Mouse (Mus musculus): ENCODE measurements at regions not wholly inside any gene's neighbourhood (a gene's known extent, or its start where the extent isn't known, plus 50 kb on each side); places are given as distances from the start of the nearest gene placed in this dataset.

- no peak for DNase-seq (ENCODE audit: low read depth, low spot score)
These were observed 634.6 kb downstream of the Epha4 start for GRCm38 (mm10) chr1:76880111-76880782.

GRCm38 (mm10) chr1:76880783-76881145 is 634.1 kb downstream of the Epha4 start:
- DNase-seq (ENCODE audit: low read depth, low spot score) = no peak

- DNase-seq (ENCODE audit: low read depth, low spot score) = no peak
These were observed 618.6 kb downstream of the Epha4 start for GRCm38 (mm10) chr1:76896152-76896864.

DNA sequence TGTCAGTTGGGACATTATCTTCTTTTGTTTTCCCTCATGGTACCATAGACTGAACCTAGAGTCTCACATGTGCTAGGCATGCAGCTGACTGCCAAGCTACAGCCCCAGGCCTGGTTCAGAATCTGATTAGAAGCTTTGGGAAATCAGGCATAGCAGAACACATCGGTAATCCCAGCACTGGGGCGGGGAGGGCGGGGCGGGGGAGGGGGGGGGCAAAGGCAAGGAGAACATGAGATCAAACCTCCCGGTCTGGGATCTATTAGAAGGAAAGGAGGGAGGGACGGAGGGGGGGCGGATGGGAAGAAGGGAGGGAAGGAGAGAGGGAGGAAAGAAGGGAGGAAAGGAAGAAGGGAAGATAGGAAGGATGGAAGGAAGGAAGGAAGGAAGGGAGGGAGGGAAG is 617.5 kb downstream of the Epha4 start:
- no peak for DNase-seq (ENCODE audit: low read depth, low spot score)

DNA sequence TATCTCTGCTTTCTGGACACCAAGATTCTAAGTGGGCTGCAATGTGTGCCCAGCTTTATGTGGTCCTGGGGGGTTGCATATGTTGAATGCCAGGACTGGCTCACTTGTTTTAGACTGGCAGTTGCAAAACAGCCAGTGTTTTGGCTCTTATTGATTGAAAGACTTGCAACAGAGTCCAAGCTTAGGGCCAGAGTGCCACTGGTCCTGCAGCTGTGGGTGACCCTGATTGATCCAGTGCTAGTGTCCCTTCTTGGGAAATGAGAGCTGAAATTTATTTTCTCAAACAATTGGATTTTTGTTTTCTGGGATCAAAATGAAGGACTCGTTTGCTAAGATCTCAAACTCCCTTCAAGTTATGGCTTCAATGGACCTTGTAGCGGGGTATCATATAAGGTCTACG is 603.4 kb downstream of the Epha4 start:
- DNase-seq (ENCODE audit: low read depth, low spot score) = no peak

DNA sequence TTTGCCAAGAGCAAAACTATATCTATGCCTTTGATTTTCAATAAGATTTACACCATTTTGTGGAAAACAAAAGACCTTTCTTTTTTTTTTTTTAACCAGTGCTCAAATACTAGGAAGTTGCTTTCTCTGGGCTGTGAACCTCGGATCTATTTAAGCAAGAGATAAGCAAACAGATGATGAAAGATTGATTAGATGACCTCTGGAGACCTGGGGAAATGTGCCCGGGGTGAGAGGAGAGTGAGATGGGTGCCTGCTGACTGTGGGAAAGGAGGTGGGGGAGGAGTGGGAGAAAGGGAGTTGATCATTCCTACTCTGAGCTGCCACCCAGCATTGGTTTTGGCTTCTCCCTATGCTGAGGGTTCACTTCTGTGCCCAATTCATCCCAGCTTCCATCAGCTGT is 595.3 kb downstream of the Epha4 start:
- DNase-seq (ENCODE audit: low read depth, low spot score) = no peak

- no peak for DNase-seq (ENCODE audit: low read depth, low spot score)
These were observed 594.3 kb downstream of the Epha4 start for GRCm38 (mm10) chr1:76920634-76921033.

GRCm38 (mm10) chr1:76927041-76927440 is 587.8 kb downstream of the Epha4 start:
- no peak for DNase-seq (ENCODE audit: low read depth, low spot score)

DNA sequence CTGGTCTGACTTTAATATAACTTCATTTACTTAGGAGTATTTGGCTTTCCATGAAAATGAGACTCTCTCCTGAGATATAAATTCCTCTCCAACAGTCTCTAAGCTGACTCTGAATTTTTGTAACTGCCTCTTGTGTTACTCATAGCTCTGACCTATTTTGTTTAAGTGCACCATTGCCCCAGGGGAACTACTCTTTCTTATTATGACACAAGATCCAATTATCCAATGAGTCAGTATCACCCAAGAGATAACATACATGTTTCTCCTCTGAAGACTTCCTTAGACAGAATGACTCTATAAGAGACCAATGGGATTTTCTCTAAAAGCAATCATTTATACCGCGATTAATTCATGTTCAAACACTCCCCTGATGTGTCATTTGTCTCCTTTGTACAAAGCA is 586.9 kb downstream of the Epha4 start:
- no peak for DNase-seq (ENCODE audit: low read depth, low spot score)

DNA sequence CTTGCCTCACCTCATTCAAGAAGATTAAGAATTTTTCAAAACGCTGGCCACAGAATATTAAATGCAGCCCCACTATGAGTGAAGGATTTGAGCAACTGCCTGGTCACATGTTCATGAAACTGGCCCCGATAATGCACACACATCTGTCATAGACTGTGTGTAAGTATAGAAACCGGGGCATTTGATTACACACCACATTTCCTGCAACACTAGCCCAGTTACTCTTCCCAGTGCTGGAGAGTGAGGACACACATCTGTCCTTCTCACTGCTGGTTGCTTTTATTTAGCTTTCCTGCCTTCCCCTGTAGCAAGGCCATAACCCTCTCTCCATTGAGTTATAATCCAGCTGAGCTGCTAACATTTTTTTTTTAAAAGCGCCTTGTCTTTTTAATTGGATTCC is 581.4 kb downstream of the Epha4 start:
- no peak for DNase-seq (ENCODE audit: low read depth, low spot score)

DNA sequence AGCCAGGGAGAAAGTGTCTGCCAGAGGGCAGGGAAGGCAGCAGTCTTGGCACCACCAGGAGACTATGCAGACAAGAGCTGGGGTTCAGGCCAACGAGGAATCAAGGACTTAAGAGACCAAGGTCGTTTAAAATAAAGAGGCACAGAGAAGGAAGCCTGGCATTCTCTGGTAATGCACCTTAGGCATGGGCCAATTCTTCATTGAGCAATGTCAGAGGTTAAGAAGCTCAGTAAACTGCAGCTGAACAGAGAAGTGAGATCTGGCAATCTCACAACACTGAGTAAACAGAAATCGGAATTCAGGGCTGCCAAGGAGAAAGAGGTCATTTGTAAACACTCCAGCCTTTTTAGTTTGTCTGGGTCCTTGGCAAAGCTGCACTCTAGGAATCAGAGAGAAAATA is 572.2 kb downstream of the Epha4 start:
- DNase-seq (ENCODE audit: low read depth, low spot score) = no peak

DNA sequence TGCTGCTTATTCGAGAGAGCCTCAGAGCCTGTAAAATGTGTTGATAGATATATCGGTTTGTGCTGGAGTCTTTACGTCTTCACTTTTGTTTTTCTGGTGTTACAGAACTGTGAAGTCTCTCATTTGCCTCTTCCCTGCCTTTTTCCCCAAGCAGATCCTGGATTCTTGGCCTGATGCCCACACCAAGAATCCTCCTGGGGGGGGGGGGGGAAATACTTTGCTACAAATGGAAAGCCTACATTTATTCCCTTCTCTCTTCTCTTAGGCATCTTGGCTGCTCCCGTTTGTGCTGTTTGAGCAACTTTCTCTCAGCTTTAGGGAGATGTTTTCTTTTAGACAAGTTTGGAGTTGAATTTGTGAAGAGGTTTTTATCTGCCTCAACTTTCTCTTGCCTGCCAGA is 570.8 kb downstream of the Epha4 start:
- DNase-seq (ENCODE audit: low read depth, low spot score) = no peak

GRCm38 (mm10) chr1:76955031-76955430 is 559.9 kb downstream of the Epha4 start:
- no peak for DNase-seq (ENCODE audit: low read depth, low spot score)

DNA sequence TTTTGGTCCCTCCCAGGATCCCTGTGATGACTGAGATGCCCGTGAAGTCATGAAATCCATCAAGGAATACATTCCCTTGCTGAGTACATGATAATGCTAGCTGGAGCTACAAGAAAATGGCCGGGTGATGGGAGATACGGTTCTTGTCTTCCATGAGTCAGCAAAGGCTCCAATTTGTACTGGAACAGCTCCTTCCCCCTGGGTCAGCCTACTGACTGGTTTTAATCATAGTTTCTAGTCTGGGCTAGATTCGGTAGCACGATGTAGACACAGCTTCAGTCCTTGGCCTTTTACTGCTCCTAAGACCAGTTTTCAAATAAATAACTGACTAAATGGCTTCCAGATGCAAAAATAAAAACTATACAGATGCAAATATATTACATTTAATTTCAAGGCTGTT is 557.5 kb downstream of the Epha4 start:
- DNase-seq (ENCODE audit: low read depth, low spot score) = no peak

DNA sequence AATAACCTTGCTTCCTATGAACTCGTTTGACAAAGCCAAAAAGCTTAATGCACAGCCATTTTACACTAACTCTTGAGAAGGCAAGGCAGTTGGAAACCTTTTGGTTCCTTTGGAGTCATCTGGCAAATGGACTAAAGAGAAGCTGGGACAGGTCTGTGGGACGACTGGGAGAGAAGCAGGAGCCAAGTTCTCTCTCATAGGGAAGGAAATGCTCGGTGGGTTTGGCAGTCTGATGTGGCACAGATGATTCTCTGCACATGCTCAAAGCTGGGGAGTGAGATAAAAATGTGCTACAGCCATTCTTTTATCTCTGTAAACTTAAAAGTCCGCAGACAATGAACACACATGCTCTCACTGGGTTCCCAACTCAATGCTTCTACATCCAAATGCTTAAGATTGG is 556.2 kb downstream of the Epha4 start:
- no peak for DNase-seq (ENCODE audit: low read depth, low spot score)

DNA sequence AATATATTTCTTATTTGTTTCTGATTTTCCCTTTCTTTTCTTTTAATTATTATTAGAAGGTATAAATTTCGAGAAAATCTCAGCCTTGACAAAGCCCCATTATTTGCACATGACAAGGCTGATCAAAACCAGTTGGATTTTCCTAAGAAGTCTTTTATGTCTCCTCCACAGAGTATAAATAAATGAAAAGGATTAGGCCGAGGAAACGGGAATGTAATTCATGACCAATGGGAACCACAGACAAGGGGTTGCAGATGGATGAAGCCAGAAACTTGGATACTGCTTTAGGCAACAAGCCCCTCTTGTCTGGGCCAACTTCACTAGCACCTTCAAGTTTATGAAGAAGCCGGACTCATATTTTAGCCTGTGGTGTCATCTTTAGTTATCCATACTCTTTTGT is 542.4 kb downstream of the Epha4 start:
- DNase-seq (ENCODE audit: low read depth, low spot score) = no peak

DNA sequence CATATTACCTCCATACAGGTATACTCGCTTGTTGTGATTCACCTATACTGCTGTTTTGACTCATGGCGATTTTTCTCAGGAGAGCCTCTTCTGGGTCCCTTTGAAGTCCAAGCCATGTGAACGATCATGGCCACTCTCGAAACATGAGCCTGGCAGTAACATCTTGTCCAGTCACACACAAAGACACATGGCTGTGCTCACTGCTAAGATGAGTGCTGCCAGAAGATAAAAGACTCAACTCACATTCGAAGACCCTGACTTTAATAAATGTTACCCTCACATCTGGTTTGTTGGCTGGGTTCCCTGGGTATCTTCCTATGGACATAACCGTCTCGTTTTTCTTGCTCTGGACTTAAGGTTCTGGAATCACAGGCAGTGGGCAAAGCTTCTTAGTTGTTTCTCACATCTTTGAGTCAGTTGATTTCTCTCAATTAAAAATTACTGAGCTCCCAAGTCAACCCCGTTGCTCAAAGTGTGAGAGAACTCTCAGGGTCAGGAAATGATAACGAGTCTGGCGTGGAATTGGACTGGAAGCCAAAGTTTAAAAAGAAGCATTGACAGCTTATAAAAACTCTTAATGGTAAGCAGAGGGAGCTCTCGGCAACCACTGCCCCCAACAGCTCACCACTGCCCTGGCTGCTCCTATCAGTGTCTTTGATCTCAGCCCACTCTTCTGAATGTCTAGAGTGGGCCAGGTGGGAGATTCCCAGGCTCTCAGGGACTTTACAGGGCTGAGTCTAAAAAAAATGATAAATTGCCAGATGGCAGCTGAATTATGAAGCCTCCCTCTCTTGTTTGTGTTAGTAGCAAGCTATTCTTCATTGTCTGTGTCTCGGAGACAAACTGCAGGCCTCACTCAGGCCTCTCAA is 539.6 kb downstream of the Epha4 start:
- no peak for DNase-seq (ENCODE audit: low read depth, low spot score)

- DNase-seq (ENCODE audit: low read depth, low spot score) = no peak
These were observed 534.3 kb downstream of the Epha4 start for GRCm38 (mm10) chr1:76980498-76981152.

DNA sequence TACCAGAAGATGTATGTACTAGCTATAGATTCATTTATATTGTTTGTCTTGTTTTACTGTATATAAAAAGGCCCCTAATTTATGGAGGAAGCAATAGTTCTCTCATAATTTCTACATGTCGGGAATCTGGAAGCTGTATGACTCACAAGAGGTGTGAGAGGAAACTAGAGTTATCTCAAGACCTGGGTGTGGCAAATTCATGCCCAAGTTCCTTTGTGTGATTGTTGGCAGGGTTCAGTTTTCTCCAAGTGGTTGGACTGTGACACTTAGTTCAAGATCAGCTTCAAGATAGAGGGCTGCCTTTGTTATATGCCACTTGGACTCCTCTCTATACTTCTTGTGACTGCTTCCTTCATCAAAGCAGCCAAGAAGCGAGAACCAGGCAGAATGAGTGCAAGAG is 521.1 kb downstream of the Epha4 start:
- no peak for DNase-seq (ENCODE audit: low read depth, low spot score)

- DNase-seq (ENCODE audit: low read depth, low spot score) = no peak
These were observed 506.9 kb downstream of the Epha4 start for GRCm38 (mm10) chr1:77008001-77008400.

DNA sequence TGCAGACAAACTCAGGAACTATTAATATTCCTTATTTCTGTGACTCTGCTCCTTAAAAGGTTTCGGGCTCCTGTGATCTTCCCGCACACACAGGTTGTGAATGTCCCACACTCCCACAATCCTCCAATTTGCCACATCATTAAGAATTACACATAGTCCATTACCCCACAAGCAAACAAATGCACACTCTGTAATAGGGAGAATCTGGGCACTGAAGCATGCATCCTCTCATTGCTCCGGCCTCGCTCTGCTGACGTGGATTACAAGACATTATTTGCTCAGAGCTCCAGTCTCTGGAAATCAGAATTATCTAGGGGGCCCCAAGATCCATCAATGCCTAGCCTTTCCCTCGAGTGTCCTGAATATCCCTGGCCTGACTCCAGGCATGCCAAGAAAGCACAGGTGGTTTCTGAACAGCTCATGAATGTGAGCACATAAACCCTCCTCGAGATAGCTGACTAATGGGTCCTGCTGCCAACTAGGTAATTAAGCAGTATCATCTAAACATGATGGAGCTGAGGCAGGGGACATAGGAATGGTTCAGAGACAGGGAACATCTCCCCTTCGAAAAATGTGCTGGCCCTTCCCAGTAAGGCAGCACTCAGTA is 504.2 kb downstream of the Epha4 start:
- no peak for DNase-seq (ENCODE audit: low read depth, low spot score)

DNA sequence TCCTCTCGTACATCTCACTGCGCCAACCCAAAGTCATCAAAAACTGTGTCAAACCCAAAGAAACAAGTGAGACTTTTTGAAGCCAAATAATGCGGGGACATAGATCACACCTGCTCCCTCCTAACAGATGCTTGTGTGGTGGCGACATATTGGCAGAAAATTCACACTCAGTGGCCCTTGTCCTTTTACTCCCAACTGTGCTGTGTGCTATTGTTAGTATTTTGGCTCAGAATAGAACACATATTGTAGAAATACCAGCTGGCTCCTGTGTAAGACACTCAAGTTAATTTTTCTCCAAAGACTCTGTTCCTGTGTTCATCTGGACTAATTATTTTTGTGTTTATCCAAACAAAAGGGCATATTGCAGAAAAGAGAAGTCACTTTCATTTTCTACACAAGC is 487.2 kb downstream of the Epha4 start:
- DNase-seq (ENCODE audit: low read depth, low spot score) = no peak
